Mouse (Mus musculus) liver, embryonic 14 days (tissue): ENCODE data around the gene Cep128. TPM values are rescaled to one million over a fixed set of nuclear protein-coding genes. Genes with fewer than 3 reads are reported as not detected.

Experiments
- polyA plus RNA-seq: library from polyadenylated mRNA; depleted of rRNA; stranded (reverse); fragments of >200 nt; gene quantifications from 2 replicates; pipeline ENCODE4 v1.2.3, GENCODE M21; 2012; rRNA removed

Gene Cep128
- polyA plus RNA-seq: 9.3 and 9.9 TPM in 2 replicates

GRCm38 (mm10) chr12:91384281-91385017 is at the start of gene Cep128, which contains the start of gene Tshr:
Cep128 (minus strand) TSS chr12:91384409.
Tshr (plus strand) TSS chr12:91384563.

Other genes starting within 250 kb of the Cep128 start
- gene Tshr, start 154 bp upstream of the Cep128 start, polyA plus RNA-seq: under 0.01 and 0.06 TPM in 2 replicates
- 7.1 and 7.6 TPM in 2 replicates for gene Gtf2a1, start 206.1 kb upstream of the Cep128 start, polyA plus RNA-seq